Mouse (Mus musculus) lung, postnatal 14 days (tissue): ENCODE data around the gene AU021092.
"Not testable (repeated sequence)": the region's sequence is repeated elsewhere in the genome, so short reads cannot be mapped to it uniquely, and the experiment has no call there.

ENCODE experiments used
- DNase-seq: peaks from one replicate; pipeline ENCODE4 v3.0.0; 2021

AU021092 gene

DNA sequence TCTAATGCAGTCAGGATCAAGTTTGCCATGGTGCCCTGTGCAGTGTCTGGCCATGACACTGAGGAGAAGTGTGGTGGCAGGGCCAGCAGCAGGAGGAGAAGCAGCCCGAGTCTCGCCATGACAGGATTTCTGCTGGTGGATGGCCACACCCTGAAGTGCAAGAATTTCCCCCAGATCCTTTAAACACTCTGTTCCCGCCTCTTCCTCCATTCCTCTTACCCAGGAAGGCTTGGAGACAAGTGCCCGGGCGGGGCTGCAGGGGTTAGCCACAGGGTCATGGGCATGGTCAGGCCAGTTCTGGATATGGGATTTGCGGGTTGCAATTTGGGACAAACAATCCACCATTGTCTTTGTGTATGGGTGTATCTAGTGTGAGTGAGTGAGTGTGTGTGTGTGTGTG is at the start of gene AU021092:
Gene AU021092 (minus strand): TSS at position 160 of the 400 bp plus-strand sequence.
- DNase-seq: peak; percentile 43

DNA sequence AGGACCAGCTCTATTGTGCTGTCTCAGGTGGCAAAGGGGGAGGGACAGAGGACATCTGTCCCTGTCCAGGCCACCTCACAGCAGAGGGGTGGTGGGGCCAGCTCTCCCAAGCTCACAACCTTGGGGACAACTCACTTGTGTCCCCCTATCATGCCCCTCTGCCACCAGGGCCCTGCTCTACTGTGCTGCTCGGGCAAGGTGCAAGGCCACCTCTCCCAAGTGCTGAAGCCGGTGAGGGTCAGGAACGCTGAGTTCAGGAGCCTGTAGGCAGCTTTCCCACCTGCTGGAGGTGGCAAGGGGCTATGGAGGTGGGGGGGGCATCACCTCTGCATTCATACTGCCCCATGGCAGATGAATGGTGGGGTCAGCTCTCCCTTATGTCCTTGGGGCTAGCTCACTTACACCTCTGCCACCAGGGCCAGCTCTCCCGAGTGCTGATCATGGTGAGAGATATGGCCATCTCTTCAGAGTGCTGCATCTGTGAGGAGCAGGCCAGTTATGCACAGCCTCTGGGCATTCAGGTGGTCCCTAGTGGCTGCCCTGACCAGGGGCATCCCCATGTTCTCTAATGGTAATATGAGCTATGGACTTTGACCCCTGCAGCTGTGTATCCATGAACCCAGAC is 49.4 kb upstream of the AU021092 start:
- no peak for DNase-seq

- DNase-seq: no peak
Observed at GRCm38 (mm10) chr16:5263926-5264325, 41.8 kb upstream of the AU021092 start.

- DNase-seq: no peak
Observed at GRCm38 (mm10) chr16:5263156-5263555, 41.1 kb upstream of the AU021092 start.

DNA sequence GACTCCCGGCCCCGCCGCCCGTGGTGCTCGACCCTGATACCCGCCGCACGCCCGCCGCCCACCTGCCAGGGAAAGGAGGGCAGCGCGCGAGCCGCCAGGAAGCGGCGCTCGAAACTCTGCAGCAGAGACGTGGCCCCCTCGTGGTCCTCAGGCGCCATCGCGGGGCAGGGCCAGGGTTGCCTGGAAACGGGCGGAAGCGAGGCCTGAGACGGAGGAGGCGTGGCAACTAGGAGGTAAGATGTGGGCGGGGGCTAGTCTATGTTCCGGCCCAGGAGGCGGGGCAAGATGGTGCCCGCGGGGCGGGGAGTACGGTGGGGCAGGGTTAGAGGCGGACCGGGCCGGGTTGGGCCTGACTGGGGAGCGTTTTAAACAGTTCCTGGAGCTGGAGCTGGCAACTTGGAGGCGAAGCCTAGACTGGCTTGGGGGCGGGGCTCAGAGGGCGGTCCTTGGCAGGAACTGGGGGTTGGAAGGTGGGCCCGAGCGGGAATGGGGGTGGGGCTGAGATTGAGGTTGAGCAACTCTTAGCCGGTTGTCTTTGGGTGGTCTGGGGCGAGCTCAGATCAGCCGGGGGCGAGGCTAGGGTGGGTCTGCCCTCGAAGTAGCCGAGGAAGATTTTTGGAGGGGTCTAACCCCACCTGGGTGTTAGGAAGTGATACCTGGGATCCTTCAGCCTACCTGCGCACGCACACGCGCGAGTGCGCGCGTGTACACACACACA is 33.8 kb upstream of the AU021092 start, which contains the start of gene Eef2kmt:
Gene Eef2kmt (minus strand): TSS at position 205 of the 718 bp plus-strand sequence.
- peak; percentile 99 for DNase-seq

GRCm38 (mm10) chr16:5255081-5255740 is 33.1 kb upstream of the AU021092 start:
- DNase-seq: no peak

GRCm38 (mm10) chr16:5254346-5255025 is 32.4 kb upstream of the AU021092 start:
- peak; percentile 83 for DNase-seq

DNA sequence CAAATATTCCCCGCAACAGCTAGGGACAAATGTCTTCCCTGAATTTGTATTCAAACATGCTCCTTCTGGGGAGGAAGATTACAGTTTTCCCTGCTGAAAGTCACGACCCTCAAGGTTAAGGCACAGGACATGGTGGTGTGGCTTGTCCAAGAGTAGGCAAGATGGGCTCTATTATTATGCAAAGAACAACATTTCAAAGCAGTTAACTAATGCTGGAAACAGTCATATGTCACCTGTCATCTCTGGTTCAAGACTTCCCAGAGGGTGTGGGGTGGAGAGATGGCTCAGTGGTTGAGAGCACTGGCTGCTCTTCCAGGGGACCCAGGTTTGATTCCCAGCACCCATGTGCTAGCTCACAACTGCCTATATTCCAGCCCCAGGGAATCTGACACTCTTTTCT is 30.2 kb upstream of the AU021092 start:
- no peak for DNase-seq

DNA sequence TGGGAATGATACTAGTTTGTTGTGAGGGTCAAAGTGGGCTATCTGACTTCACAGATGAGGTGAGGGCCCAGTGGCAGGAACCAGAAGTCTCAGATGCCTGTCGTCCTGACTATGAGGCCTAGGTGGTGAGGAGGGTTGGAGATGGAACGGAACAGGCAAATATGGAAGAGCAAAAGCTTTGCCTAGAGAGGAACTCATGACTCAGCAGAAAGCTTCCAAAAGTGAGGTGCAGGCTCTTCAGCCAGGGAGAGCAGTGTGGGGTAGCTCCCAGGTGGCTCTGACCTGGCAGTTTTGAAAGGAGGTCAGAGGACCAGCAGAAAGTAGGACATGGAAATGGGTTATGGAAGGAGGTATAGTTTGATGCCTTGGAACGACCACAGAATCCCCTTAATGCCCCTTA is 28.8 kb upstream of the AU021092 start:
- DNase-seq: no peak

DNA sequence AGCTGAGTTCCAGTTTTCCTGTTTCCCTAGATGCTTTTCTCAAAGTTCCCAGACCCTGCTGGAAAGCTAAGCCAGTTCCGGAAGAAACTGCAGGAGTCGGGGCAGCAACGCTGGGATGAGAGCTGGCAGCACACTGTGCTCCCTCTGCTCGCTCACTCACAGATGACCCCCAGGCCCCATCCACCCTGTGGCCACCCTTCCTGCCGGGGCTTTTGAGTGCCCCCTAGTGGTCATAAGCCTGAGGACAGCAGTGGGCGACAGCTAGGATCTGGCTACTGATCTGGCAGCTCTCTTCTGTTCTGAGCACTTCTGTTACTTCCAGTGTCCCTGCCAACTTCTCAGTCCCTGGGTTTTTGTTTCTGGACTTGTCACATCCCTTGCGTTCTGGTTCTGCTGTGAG is 22.3 kb upstream of the AU021092 start:
- peak; percentile 76 for DNase-seq

DNA sequence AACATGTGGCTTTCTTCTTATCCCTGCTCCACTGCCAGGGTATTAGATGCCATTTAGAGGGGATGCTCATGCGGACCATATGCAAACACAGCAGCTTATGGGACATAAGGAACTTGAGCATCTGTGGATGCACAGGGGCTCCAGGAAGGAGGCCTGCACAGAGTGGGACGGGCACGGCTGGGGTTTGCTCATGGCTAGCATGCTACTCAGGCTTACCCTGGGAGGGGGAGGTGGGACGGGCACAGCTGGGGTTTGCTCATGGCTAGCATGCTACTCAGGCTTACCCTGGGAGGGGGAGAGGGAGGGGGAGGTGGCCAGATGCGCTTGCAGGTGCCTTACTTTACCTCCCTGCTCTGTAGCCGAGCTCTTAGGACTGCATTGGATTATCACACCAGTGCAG is 20.8 kb upstream of the AU021092 start:
- no peak for DNase-seq

GRCm38 (mm10) chr16:5242355-5242754 is 20.3 kb upstream of the AU021092 start:
- no peak for DNase-seq

- peak; percentile 95 for DNase-seq
Observed at GRCm38 (mm10) chr16:5233418-5234313, 11.6 kb upstream of the AU021092 start, which contains the start of gene Alg1. TSS of gene Alg1 (plus strand) at chr16:5233621.

GRCm38 (mm10) chr16:5232982-5233381 is 10.9 kb upstream of the AU021092 start:
- DNase-seq: no peak

DNA sequence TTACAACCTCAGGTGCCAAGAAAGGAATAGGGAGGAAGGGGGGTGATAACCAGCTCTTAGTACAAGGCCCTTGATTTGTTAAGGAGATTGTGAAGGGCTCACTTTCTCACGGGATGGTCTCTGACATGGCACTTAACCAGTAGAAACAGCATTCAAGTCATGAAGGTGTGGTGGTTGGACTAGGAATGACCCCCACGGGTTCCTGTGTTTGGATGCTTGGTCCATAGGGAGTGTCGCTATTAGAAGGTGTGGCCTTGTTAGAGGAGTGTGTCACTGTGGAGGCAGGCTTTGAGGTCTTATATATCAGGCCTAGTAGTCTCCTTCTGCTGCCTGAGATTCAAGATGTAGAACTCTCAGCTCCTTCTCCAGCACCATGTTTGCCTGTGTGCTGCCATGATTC is 6.0 kb upstream of the AU021092 start:
- DNase-seq: not testable (repeated sequence)

DNA sequence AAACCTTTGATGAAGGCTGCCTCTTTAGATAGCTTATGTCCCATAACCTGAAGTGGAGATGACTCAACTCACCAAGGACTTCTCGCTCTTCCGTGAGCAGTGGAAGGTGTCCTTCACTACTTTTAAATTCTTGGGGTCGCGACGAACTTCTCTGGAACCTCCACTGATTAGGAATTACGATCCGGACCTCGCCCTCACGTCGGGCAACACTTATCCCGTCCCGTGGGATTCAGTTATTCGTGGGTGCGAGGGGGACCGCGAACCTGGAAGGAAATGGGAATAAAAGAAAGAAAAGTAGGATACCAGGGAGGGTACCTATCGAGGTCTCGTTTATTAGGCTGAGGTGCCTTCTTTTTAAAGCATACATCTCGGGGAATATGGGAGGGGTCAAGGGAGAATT is 5.4 kb upstream of the AU021092 start:
- DNase-seq: not testable (repeated sequence)

DNA sequence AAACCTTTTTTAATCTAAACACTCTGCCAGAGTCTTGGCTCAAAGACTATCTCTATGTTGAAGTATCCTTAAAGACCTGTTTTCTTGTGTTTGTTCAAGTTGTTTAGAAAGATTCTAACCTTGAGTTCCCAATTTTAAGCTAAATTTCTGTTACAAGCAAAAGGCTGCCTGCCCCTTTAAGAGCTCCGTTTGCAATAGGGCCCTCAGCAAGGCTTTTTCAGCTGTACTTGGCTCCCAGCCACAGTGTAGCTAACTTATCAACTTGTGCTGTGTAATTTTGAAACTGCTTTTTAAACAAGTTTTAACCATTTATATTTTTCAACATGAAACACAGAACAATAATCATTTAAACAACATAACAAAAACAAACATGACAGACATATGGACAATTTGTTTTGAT is 4.4 kb upstream of the AU021092 start:
- DNase-seq: peak; percentile 43

DNA sequence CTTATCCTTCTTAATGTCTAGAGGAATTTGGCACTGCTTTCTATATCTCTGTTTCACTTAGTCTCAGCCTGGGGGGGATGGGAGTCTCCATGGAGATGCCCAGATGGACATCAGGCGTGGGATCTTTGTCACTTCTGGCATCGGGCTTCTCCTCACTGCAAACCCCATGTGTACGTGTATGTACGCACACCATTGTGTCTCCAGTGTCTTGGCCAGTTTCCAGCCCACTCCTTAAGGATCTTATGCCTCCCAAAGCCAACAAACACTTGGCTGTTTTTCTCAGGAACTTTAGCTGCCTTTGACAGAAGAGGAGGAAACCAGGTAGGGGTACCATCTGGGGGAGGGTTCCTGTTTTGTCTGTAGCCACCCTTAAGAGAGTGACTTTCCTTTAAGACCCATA is 696 bp downstream of the AU021092 start:
- peak; percentile 59 for DNase-seq

- no peak for DNase-seq
Observed at GRCm38 (mm10) chr16:5217341-5218133, 4.6 kb downstream of the AU021092 start.

GRCm38 (mm10) chr16:5216686-5217085 is 5.4 kb downstream of the AU021092 start:
- DNase-seq: no peak

- no peak for DNase-seq
Observed at GRCm38 (mm10) chr16:5214126-5214525, 8.0 kb downstream of the AU021092 start.
